Mouse (Mus musculus) cerebellum, adult 2 months (tissue): ENCODE results near the gene Ttll13.
A peak's percentile ranks its signal among the peaks of the same experiment; 100 is the strongest.

Source experiments
- CTCF ChIP-seq: fragments of 200-500 bp; IDR thresholded peaks from 2 replicates; pipeline ENCODE4 v1.5.1; 2011; ENCODE audit warnings: low read depth, mild to moderate bottlenecking, control low read depth, low read length, moderate library complexity, borderline replicate concordance; ENCODE audit not compliant: insufficient read depth
- POLR2A ChIP-seq: fragments of 200-500 bp; IDR thresholded peaks from 2 replicates; pipeline ENCODE4 v1.6.1; 2011; ENCODE audit warnings: low read length, control low read depth, borderline replicate concordance; ENCODE audit not compliant: insufficient read depth

GRCm38 (mm10) chr7:80268897-80269750 is 22.9 kb downstream of the Ttll13 start, which contains the start of gene Vps33b:
- no peak for TF ChIP-seq CTCF
- peak; percentile 52; the same call in 1 of the 2 replicates for TF ChIP-seq POLR2A
